Mouse (Mus musculus): ENCODE measurements around the gene Mylk4.

DNA sequence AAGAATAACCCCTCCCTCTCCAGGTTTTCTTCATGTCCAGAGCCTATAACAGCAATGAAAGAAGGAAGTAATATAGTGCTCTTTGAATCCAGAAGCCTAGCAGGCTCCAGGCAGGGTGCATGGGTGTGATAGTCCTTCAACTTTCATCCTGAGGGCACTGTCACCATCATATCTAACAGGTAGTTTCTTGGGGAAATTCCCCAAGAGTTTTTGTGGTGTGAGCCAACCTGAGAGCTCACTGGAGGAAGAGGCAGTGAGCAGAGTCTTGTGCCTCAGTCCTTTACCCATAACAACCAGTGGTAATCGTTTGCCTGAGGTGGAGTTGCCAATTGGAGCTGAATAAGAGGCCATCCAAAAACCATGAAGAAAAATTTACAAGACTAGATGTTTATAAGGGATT is 91.2 kb downstream of the Mylk4 start:
- TF ChIP-seq CTCF (IDR thresholded peaks at IDR 0.05) (no peak), POLR2A (IDR thresholded peaks at IDR 0.05; ENCODE audit: insufficient read depth, low read depth, low read length) (no peak), EP300 (IDR thresholded peaks at IDR 0.05; ENCODE audit: insufficient read depth, low read depth, low read length) (no peak)

Data from heart, adult 2 months (tissue).